Mouse (Mus musculus) liver, embryonic 13.5 days (tissue): Measurements from ENCODE around the gene Ak7. TPM values are rescaled to one million over a fixed set of nuclear protein-coding genes. Genes with fewer than 3 reads are reported as not detected.
A peak's percentile ranks its signal among the peaks of the same experiment; 100 is the strongest.

Experiments used
- ATAC-seq: fragments of 200-750 bp; cut with Nextera tagmentation; 2 replicates; pipeline ENCODE4 v1.8.0; 2017; ENCODE audit warnings: low read depth, mild to moderate bottlenecking, moderate number of reproducible peaks, moderate library complexity
- DNase-seq: peaks from one replicate; pipeline ENCODE4 v3.0.0; 2022
- H3K27ac ChIP-seq: fragments of 300-500 bp; sonication (generic); 2 replicates; pipeline ENCODE4 v1.5.1; 2015; ENCODE audit warnings: moderate library complexity, mild to moderate bottlenecking, inconsistent platforms
- H3K27me3 ChIP-seq: fragments of 300-500 bp; sonication (generic); 2 replicates; pipeline ENCODE4 v1.6.1; 2015; ENCODE audit warnings: mild to moderate bottlenecking, inconsistent platforms
- H3K36me3 ChIP-seq: fragments of 300-500 bp; sonication (generic); 2 replicates; pipeline ENCODE4 v1.6.1; 2015; ENCODE audit warnings: mild to moderate bottlenecking, inconsistent platforms
- H3K4me1 ChIP-seq: fragments of 300-500 bp; sonication (generic); replicated peaks from 2 replicates; pipeline ENCODE4 v1.6.1; 2015; ENCODE audit warnings: inconsistent platforms
- H3K4me2 ChIP-seq: fragments of 300-500 bp; sonication (generic); 2 replicates; pipeline ENCODE4 v1.6.1; 2015; ENCODE audit warnings: inconsistent platforms, mild to moderate bottlenecking, moderate library complexity
- H3K4me3 ChIP-seq: fragments of 300-500 bp; sonication (generic); replicated peaks from 2 replicates; pipeline ENCODE4 v1.5.1; 2015; ENCODE audit warnings: mild to moderate bottlenecking, inconsistent platforms
- H3K9ac ChIP-seq: fragments of 300-500 bp; sonication (generic); 2 replicates; pipeline ENCODE4 v1.6.1; 2015; ENCODE audit warnings: mild to moderate bottlenecking, inconsistent platforms
- H3K9me3 ChIP-seq: fragments of 300-500 bp; sonication (generic); replicated peaks from 2 replicates; pipeline ENCODE4 v1.6.1; 2016; ENCODE audit warnings: inconsistent platforms
- WGBS: fragments of 180-500 bp; shearing (Covaris S2); methylation state at CpG from one replicate; pipeline ENCODE4 v1.1.7; 2015; ENCODE audit not compliant: insufficient replicate concordance; 5-methylcytosine and 5-hydroxymethylcytosine counted together
- polyA plus RNA-seq: library from polyadenylated mRNA; unstranded; fragments of >200 nt; fragmentation: Nextera tagmentation; extraction: Ambion mirVana; gene quantifications from 2 replicates; pipeline ENCODE4 v1.2.1, GENCODE M21; 2015

Ak7 gene
- polyA plus RNA-seq, 1 experiment from 2014 or later, result 0.03 TPM

DNA sequence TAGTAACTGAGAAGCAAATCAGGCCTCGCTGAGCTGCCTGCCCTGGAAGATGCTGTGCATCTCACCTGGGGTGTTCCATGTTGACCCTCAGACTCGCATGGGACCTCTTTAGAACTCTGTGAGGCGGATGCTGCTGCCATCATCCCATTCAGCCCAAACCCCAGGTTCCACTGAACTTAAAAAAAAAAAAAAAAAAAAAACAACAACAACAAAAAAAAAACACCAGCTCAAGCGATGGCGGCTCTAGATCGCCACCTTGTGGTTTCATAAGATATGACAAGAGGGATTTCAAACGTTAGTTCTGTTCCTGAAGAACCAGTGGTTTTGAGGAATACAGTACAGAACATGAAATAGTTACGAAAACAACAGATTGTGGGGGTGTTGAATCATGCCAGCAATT is 22.2 kb downstream of the Ak7 start:
- Histone ChIP-seq H3K27ac (peak overlapping the region; percentile 77), H3K9ac (no peak overlapping the region), H3K4me3 (no peak overlapping the region), H3K27me3 (no peaks in the 10 kb centered on the region), H3K36me3 (no peaks in the 10 kb centered on the region), H3K4me1 (peaks cover 60% of the 10 kb centered on the region), H3K9me3 (no peaks in the 10 kb centered on the region), H3K4me2 (peak overlapping the region; percentile 39; the same call in 1 of the 2 replicates)
- peak; percentile 32 for DNase-seq
- WGBS, result 15% methylated on average over 8 of the region's 8 CpGs
- no peak for ATAC-seq

DNA sequence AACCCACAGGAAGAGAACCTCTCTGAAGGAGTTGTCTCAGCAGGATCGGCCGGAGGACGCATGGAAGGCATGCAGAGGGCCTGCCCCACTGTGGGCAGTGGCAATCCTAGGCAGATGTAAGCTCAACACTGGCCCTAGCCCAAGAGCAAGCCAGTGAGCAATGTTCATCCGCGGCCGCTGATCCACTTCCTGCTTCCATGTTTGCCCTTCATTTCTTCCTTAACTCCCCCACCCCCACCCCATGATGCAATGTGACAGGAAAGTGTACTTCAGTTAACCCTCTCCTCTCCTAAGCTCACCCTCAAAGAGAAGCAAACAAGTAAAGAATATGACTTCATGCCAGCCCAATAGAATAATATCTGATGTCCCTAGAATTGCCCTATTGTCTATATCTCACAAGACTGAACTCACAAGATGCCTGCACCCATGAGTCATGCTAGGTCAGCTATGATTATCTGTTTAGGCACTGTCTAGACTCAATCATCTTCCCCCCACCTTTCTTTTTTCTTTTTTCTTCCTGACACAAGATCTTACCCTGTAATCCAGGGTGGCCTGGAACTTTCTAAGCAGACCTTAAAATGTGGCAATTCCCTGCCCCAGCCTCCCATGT is 25.2 kb downstream of the Ak7 start:
- no peak overlapping the region for H3K27ac ChIP-seq
- no peaks in the 10 kb centered on the region for H3K9me3 ChIP-seq
- H3K4me3 ChIP-seq, result no peak overlapping the region
- no peaks in the 10 kb centered on the region for H3K27me3 ChIP-seq
- no peak overlapping the region for H3K9ac ChIP-seq
- H3K4me1 ChIP-seq, result peaks cover 32% of the 10 kb centered on the region
- WGBS, result 53% methylated on average over 6 of the region's 6 CpGs
- H3K4me2 ChIP-seq, result no peak overlapping the region
- ATAC-seq (no peak), DNase-seq (no peak)
- no peaks in the 10 kb centered on the region for H3K36me3 ChIP-seq

DNA sequence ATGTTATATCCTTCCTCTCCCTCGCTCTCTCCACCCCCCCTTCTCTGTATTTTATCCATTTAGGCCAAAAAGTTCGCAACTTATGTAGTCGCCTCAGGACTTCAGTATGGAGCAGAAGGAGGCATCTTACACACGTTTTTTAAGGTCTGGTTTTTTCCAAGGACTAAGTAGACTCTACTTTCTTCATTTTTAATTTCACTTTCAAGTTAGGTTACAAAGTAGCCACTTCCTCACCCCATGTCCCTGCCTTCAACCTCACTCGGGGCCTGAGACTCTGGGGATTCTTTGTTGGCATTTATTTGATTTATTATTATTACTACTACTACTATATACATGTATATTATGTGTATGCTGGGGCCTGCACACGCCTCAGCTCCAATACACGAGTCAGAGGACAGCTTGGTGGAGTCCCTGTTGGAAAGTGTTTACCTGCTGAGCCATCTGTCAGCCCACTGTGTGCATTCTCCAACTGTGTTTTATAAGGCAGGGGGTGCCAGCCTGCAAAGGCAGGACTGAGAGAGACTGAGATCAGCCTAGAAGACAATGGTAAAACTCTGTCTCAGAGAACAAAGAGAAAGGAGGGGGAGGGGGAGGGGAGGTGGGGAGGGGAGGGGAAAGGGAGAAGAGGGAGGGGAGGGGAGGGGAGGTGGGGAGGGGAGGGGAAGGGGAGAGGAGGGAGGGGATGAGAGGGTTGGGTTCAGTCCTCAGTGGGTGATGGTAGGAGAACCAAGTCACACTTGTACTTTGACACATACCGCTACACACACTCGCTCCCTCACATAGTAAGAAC is 27.8 kb downstream of the Ak7 start:
- Histone ChIP-seq H3K9me3 (no peaks in the 10 kb centered on the region), H3K27me3 (no peaks in the 10 kb centered on the region), H3K4me2 (no peak overlapping the region), H3K9ac (no peak overlapping the region), H3K4me1 (peaks cover 18% of the 10 kb centered on the region), H3K4me3 (no peak overlapping the region), H3K27ac (no peak overlapping the region), H3K36me3 (no peaks in the 10 kb centered on the region)
- ATAC-seq (no peak), DNase-seq (no peak)
- 76% methylated on average over 9 of the region's 9 CpGs for WGBS

- 72% methylated on average over 7 of the region's 7 CpGs for WGBS
- no peaks in the 10 kb centered on the region for H3K27me3 ChIP-seq
- no peak overlapping the region for H3K9ac ChIP-seq
- H3K36me3 ChIP-seq, result no peaks in the 10 kb centered on the region
- no peak for ATAC-seq
- H3K9me3 ChIP-seq, result no peaks in the 10 kb centered on the region
- H3K27ac ChIP-seq, result no peak overlapping the region
- H3K4me2 ChIP-seq, result no peak overlapping the region
- peaks cover 21% of the 10 kb centered on the region for H3K4me1 ChIP-seq
- DNase-seq, result no peak
- no peak overlapping the region for H3K4me3 ChIP-seq
Measured at GRCm38 (mm10) chr12:105735226-105735888, 29.6 kb downstream of the Ak7 start.

DNA sequence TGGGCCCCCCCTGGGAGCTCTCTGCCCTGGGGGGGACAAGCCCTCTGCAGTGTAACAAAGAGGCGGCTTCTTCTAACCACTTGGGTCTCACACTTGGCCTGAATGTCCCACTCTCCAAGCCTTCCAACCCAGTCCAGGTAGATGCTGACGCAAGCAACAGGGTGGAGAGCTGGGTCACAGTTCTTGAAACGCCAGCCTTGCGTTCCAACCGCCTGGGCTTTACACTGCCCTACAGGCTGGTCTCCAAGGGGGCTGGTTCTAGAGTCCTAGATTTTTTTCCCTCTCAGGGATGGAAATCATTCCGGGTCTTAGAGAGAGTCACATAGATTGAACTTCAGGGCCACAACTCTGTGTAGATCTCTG is 30.1 kb downstream of the Ak7 start:
- Histone ChIP-seq H3K9ac (no peak overlapping the region), H3K36me3 (no peaks in the 10 kb centered on the region), H3K4me1 (peaks cover 19% of the 10 kb centered on the region), H3K9me3 (no peaks in the 10 kb centered on the region), H3K4me3 (no peak overlapping the region), H3K4me2 (no peak overlapping the region), H3K27me3 (no peaks in the 10 kb centered on the region), H3K27ac (no peak overlapping the region)
- 90% methylated on average over 6 of the region's 6 CpGs for whole genome bisulfite sequencing
- DNase-seq (no peak), ATAC-seq (no peak)

- H3K4me3 ChIP-seq, result no peak overlapping the region
- H3K9ac ChIP-seq, result no peak overlapping the region
- DNase-seq, result no peak
- H3K27me3 ChIP-seq, result no peaks in the 10 kb centered on the region
- WGBS, result 65% methylated on average over 15 of the region's 15 CpGs
- peaks cover 14% of the 10 kb centered on the region for H3K4me1 ChIP-seq
- peak; percentile 74 for ATAC-seq
- no peak overlapping the region for H3K27ac ChIP-seq
- H3K36me3 ChIP-seq, result no peaks in the 10 kb centered on the region
- no peaks in the 10 kb centered on the region for H3K9me3 ChIP-seq
- no peak overlapping the region for H3K4me2 ChIP-seq
Measured at GRCm38 (mm10) chr12:105738316-105739096, 32.7 kb downstream of the Ak7 start.

- 0 out of 2 replicates have a peak, but pooled peaks cover 5% of the 10 kb centered on the region for H3K9me3 ChIP-seq
- no peak overlapping the region for H3K9ac ChIP-seq
- 83% methylated on average over 8 of the region's 8 CpGs for WGBS
- no peak overlapping the region for H3K4me3 ChIP-seq
- no peak overlapping the region for H3K27ac ChIP-seq
- DNase-seq (no peak), ATAC-seq (no peak)
- H3K4me2 ChIP-seq, result no peak overlapping the region
- no peaks in the 10 kb centered on the region for H3K27me3 ChIP-seq
- H3K36me3 ChIP-seq, result no peaks in the 10 kb centered on the region
- peaks cover 14% of the 10 kb centered on the region for H3K4me1 ChIP-seq
Measured at GRCm38 (mm10) chr12:105739656-105740055, 33.9 kb downstream of the Ak7 start.

DNA sequence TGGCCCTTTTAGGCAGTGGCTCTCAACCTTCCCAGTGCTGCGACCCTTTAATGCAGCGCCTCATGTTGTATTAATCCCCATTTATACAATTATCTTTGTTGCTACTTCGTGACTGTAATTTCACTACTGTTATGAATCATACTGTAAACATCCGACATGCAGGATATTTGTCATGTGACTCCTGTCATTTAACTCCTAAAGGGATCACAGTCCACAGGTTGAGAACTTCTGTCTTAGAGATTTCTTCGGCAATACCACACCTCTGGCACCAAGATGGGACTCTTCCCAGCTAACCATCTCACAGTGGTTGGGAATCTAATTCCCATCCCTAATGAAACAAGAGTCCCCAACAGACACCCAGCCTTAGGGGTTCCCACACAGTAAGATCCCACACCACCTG is 42.3 kb downstream of the Ak7 start:
- no peak overlapping the region for H3K4me3 ChIP-seq
- WGBS, result 75% methylated on average over 5 of the region's 5 CpGs
- H3K4me1 ChIP-seq, result no peaks in the 10 kb centered on the region
- no peak for DNase-seq
- ATAC-seq, result no peak
- H3K27me3 ChIP-seq, result no peaks in the 10 kb centered on the region
- no peak overlapping the region for H3K4me2 ChIP-seq
- no peak overlapping the region for H3K27ac ChIP-seq
- no peak overlapping the region for H3K9ac ChIP-seq
- no peaks in the 10 kb centered on the region for H3K36me3 ChIP-seq
- 0 out of 2 replicates have a peak, but pooled peaks cover 5% of the 10 kb centered on the region for H3K9me3 ChIP-seq

DNA sequence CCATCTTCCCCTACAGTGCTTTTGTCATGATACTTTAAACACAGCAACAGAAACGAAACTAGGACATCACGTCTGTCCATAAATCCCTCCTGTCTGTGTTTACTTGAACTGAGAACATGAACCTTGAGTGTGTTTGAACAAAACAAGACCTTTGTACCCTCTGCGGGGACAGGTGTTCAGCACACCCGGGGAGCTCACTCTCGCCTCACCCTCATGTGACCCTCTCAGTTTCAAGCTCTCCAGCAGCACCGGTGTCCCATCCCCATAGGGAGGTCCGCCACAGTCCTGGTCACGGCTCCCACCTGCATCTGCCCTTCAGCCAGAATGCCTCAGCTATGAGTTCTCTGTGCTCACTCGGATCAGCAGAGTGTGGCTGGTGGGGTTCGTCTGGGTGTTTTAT is 48.0 kb downstream of the Ak7 start:
- DNase-seq, result no peak
- Histone ChIP-seq H3K4me2 (no peak overlapping the region), H3K9me3 (peaks cover 6% of the 10 kb centered on the region; the same call in 1 of the 2 replicates), H3K27me3 (no peaks in the 10 kb centered on the region), H3K36me3 (no peaks in the 10 kb centered on the region), H3K4me3 (no peak overlapping the region), H3K4me1 (peaks cover 16% of the 10 kb centered on the region), H3K9ac (no peak overlapping the region), H3K27ac (no peak overlapping the region)
- WGBS, result 70% methylated on average over 10 of the region's 10 CpGs
- no peak for ATAC-seq

DNA sequence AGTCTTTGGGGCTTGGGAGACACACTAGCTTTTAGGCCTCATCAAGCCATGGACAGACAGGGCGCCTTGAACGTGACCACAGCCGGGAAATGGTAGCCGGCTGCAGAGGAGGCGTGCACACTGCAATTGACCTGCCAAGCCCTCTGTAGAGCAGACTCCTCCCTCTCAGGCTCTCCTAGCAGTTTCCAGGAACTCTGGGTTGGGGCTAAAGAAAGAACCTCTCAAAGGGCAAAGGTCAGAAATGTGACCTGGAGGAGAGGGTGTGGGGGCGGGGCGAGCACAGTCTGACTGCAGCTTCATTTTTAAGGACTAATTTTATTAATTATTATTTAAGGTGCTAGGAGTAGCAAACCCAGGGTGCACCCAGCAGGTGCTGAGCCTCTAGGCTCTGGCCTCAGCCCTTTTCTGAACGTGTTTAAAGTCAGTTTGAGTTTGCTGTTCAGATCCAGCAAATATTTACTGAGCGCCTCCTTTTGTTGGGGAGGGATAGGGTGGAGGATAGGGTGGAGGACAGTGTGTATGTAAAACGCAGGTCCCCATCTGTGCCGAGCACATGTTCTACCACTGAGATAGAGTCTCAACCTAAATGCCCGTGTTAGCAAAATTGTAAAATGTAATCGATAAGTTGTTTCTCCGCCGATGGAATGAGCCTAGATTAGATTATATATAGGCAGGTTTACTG is 52.2 kb downstream of the Ak7 start:
- DNase-seq (peak; percentile 63), ATAC-seq (peak; percentile 66)
- H3K9ac ChIP-seq, result no peak overlapping the region
- peaks cover 41% of the 10 kb centered on the region for H3K4me1 ChIP-seq
- H3K4me3 ChIP-seq, result 0 out of 2 replicates have a peak overlapping the region, but pooled peaks have one; percentile 0
- H3K4me2 ChIP-seq, result peak overlapping the region; percentile 46
- H3K27me3 ChIP-seq, result no peaks in the 10 kb centered on the region
- peaks cover 6% of the 10 kb centered on the region; the same call in 1 of the 2 replicates for H3K9me3 ChIP-seq
- H3K36me3 ChIP-seq, result no peaks in the 10 kb centered on the region
- H3K27ac ChIP-seq, result peak overlapping the region; percentile 62
- 24% methylated on average over 15 of the region's 15 CpGs for WGBS
